Mouse (Mus musculus): ENCODE data around the gene Pgam1. TPM values are rescaled to one million over a fixed set of nuclear protein-coding genes. Genes with fewer than 3 reads are reported as not detected.
A peak's percentile ranks its signal among the peaks of the same experiment; 100 is the strongest.
"Not testable (repeated sequence)": the region's sequence is repeated elsewhere in the genome, so short reads cannot be mapped to it uniquely, and the experiment has no call there.

Pgam1 gene
- 787 and 805 TPM in 2 replicates for polyA plus RNA-seq (2014; fragmentation: Nextera tagmentation; extraction: Ambion mirVana)

- peak within 1 kb of the TSS; percentile 77 for H3K4me2 ChIP-seq (ENCODE audit: low read length)
- H3K9ac ChIP-seq (ENCODE audit: low read length): peak within 1 kb of the TSS; percentile 100
- no peaks in the 10 kb centered on the region for H3K27me3 ChIP-seq (ENCODE audit: control insufficient read depth, insufficient read depth, low read length)
- H3K9me3 ChIP-seq (ENCODE audit: control insufficient read depth, low read length): no peaks in the 10 kb centered on the region
- H3K4me3 ChIP-seq (ENCODE audit: control insufficient read depth in 1 of 2, insufficient read depth in 1 of 2, low read depth in 1 of 2, low read length in 2 of 2): peak within 1 kb of the TSS; percentile 98 to 99
- H3K4me1 ChIP-seq (ENCODE audit: control insufficient read depth in 2 of 2, insufficient read depth in 2 of 2, low read length in 2 of 2): peaks cover 11 to 25% of the 10 kb centered on the region in 2 experiments
- H3K27ac ChIP-seq (replicated peaks in 1 of 2; ENCODE audit: control insufficient read depth in 1 of 2, insufficient read depth in 1 of 2, low read depth in 2 of 2, low read length in 2 of 2): peak within 1 kb of the TSS; percentile 97 to 98
- ATAC-seq (ENCODE audit: insufficient number of reproducible peaks, insufficient read depth, low FRiP score, low read depth): peak; percentile 93
- whole genome bisulfite sequencing: 5% methylated on average over 54 of the region's 54 CpGs
- H3K36me3 ChIP-seq (ENCODE audit: control insufficient read depth, insufficient read depth, low read length): peaks cover 25% of the 10 kb centered on the region
These were observed at the start of gene Pgam1 for GRCm38 (mm10) chr19:41911178-41912073. Gene Pgam1 (plus strand): TSS chr19:41911923.

- H3K4me3 ChIP-seq (ENCODE audit: control insufficient read depth in 1 of 2, insufficient read depth in 1 of 2, low read depth in 1 of 2, low read length in 2 of 2): no peak overlapping the region
- no peak overlapping the region for H3K9ac ChIP-seq (ENCODE audit: low read length)
- H3K4me1 ChIP-seq (ENCODE audit: control insufficient read depth in 2 of 2, insufficient read depth in 2 of 2, low read length in 2 of 2): no peaks in the 10 kb centered on the region
- no peaks in the 10 kb centered on the region for H3K27me3 ChIP-seq (ENCODE audit: control insufficient read depth, insufficient read depth, low read length)
- 92% methylated on average over 8 of the region's 8 CpGs for WGBS
- H3K27ac ChIP-seq (replicated peaks in 1 of 2; ENCODE audit: control insufficient read depth in 1 of 2, insufficient read depth in 1 of 2, low read depth in 2 of 2, low read length in 2 of 2): no peak overlapping the region
- no peak for ATAC-seq (ENCODE audit: insufficient number of reproducible peaks, insufficient read depth, low FRiP score, low read depth)
- H3K36me3 ChIP-seq (ENCODE audit: control insufficient read depth, insufficient read depth, low read length): peaks cover 85% of the 10 kb centered on the region
- no peaks in the 10 kb centered on the region for H3K9me3 ChIP-seq (ENCODE audit: control insufficient read depth, low read length)
- H3K4me2 ChIP-seq (ENCODE audit: low read length): no peak overlapping the region
These were observed 45.0 kb upstream of the Pgam1 start for GRCm38 (mm10) chr19:41866707-41867106.

GRCm38 (mm10) chr19:41869296-41869695 is 42.4 kb upstream of the Pgam1 start:
- H3K4me1 ChIP-seq (ENCODE audit: control insufficient read depth in 2 of 2, insufficient read depth in 2 of 2, low read length in 2 of 2): no peaks in the 10 kb centered on the region
- H3K4me3 ChIP-seq (ENCODE audit: control insufficient read depth in 1 of 2, insufficient read depth in 1 of 2, low read depth in 1 of 2, low read length in 2 of 2): no peak overlapping the region
- WGBS: 89% methylated on average over 5 of the region's 5 CpGs
- no peak overlapping the region for H3K27ac ChIP-seq (replicated peaks in 1 of 2; ENCODE audit: control insufficient read depth in 1 of 2, insufficient read depth in 1 of 2, low read depth in 2 of 2, low read length in 2 of 2)
- H3K27me3 ChIP-seq (ENCODE audit: control insufficient read depth, insufficient read depth, low read length): no peaks in the 10 kb centered on the region
- peaks cover 89% of the 10 kb centered on the region for H3K36me3 ChIP-seq (ENCODE audit: control insufficient read depth, insufficient read depth, low read length)
- H3K4me2 ChIP-seq (ENCODE audit: low read length): no peak overlapping the region
- no peak overlapping the region for H3K9ac ChIP-seq (ENCODE audit: low read length)
- no peaks in the 10 kb centered on the region for H3K9me3 ChIP-seq (ENCODE audit: control insufficient read depth, low read length)
- ATAC-seq (ENCODE audit: insufficient number of reproducible peaks, insufficient read depth, low FRiP score, low read depth): no peak

GRCm38 (mm10) chr19:41869946-41870345 is 41.8 kb upstream of the Pgam1 start:
- not testable (repeated sequence) for ATAC-seq (ENCODE audit: insufficient number of reproducible peaks, insufficient read depth, low FRiP score, low read depth); H3K27me3 ChIP-seq (ENCODE audit: control insufficient read depth, insufficient read depth, low read length); H3K9ac ChIP-seq (ENCODE audit: low read length); H3K27ac ChIP-seq (replicated peaks in 1 of 2; ENCODE audit: control insufficient read depth in 1 of 2, insufficient read depth in 1 of 2, low read depth in 2 of 2, low read length in 2 of 2); H3K4me2 ChIP-seq (ENCODE audit: low read length); H3K4me3 ChIP-seq (ENCODE audit: control insufficient read depth in 1 of 2, insufficient read depth in 1 of 2, low read depth in 1 of 2, low read length in 2 of 2); H3K9me3 ChIP-seq (ENCODE audit: control insufficient read depth, low read length); H3K4me1 ChIP-seq (ENCODE audit: control insufficient read depth in 2 of 2, insufficient read depth in 2 of 2, low read length in 2 of 2)
- WGBS: 81% methylated on average over 5 of the region's 5 CpGs
- peaks cover 90% of the 10 kb centered on the region for H3K36me3 ChIP-seq (ENCODE audit: control insufficient read depth, insufficient read depth, low read length)

GRCm38 (mm10) chr19:41872285-41872684 is 39.4 kb upstream of the Pgam1 start:
- H3K27ac ChIP-seq (replicated peaks in 1 of 2; ENCODE audit: control insufficient read depth in 1 of 2, insufficient read depth in 1 of 2, low read depth in 2 of 2, low read length in 2 of 2): no peak overlapping the region
- no peaks in the 10 kb centered on the region for H3K27me3 ChIP-seq (ENCODE audit: control insufficient read depth, insufficient read depth, low read length)
- no peak overlapping the region for H3K4me3 ChIP-seq (ENCODE audit: control insufficient read depth in 1 of 2, insufficient read depth in 1 of 2, low read depth in 1 of 2, low read length in 2 of 2)
- no peak overlapping the region for H3K4me2 ChIP-seq (ENCODE audit: low read length)
- H3K36me3 ChIP-seq (ENCODE audit: control insufficient read depth, insufficient read depth, low read length): peaks cover 83% of the 10 kb centered on the region
- no peak overlapping the region for H3K9ac ChIP-seq (ENCODE audit: low read length)
- no peaks in the 10 kb centered on the region for H3K4me1 ChIP-seq (ENCODE audit: control insufficient read depth in 2 of 2, insufficient read depth in 2 of 2, low read length in 2 of 2)
- 79% methylated on average over 2 of the region's 2 CpGs for WGBS
- no peak for ATAC-seq (ENCODE audit: insufficient number of reproducible peaks, insufficient read depth, low FRiP score, low read depth)
- H3K9me3 ChIP-seq (ENCODE audit: control insufficient read depth, low read length): no peaks in the 10 kb centered on the region

- no peak overlapping the region for H3K27ac ChIP-seq (replicated peaks in 1 of 2; ENCODE audit: control insufficient read depth in 1 of 2, insufficient read depth in 1 of 2, low read depth in 2 of 2, low read length in 2 of 2)
- no peaks in the 10 kb centered on the region for H3K27me3 ChIP-seq (ENCODE audit: control insufficient read depth, insufficient read depth, low read length)
- no peaks in the 10 kb centered on the region for H3K9me3 ChIP-seq (ENCODE audit: control insufficient read depth, low read length)
- WGBS: 88% methylated on average over 14 of the region's 14 CpGs
- no peak overlapping the region for H3K9ac ChIP-seq (ENCODE audit: low read length)
- no peak overlapping the region for H3K4me2 ChIP-seq (ENCODE audit: low read length)
- H3K36me3 ChIP-seq (ENCODE audit: control insufficient read depth, insufficient read depth, low read length): peaks cover 71% of the 10 kb centered on the region
- ATAC-seq (ENCODE audit: insufficient number of reproducible peaks, insufficient read depth, low FRiP score, low read depth): no peak
- H3K4me1 ChIP-seq (ENCODE audit: control insufficient read depth in 2 of 2, insufficient read depth in 2 of 2, low read length in 2 of 2): no peaks in the 10 kb centered on the region
- H3K4me3 ChIP-seq (ENCODE audit: control insufficient read depth in 1 of 2, insufficient read depth in 1 of 2, low read depth in 1 of 2, low read length in 2 of 2): no peak overlapping the region
These were observed 37.4 kb upstream of the Pgam1 start for GRCm38 (mm10) chr19:41874356-41874755.

GRCm38 (mm10) chr19:41881842-41882241 is 29.9 kb upstream of the Pgam1 start:
- Histone ChIP-seq H3K27me3 (ENCODE audit: control insufficient read depth, insufficient read depth, low read length) (no peaks in the 10 kb centered on the region), H3K4me1 (ENCODE audit: control insufficient read depth in 2 of 2, insufficient read depth in 2 of 2, low read length in 2 of 2) (no peaks in the 10 kb centered on the region), H3K27ac (replicated peaks in 1 of 2; ENCODE audit: control insufficient read depth in 1 of 2, insufficient read depth in 1 of 2, low read depth in 2 of 2, low read length in 2 of 2) (no peak overlapping the region), H3K9me3 (ENCODE audit: control insufficient read depth, low read length) (no peaks in the 10 kb centered on the region), H3K36me3 (ENCODE audit: control insufficient read depth, insufficient read depth, low read length) (peaks cover 74% of the 10 kb centered on the region), H3K4me2 (ENCODE audit: low read length) (no peak overlapping the region), H3K9ac (ENCODE audit: low read length) (no peak overlapping the region), H3K4me3 (ENCODE audit: control insufficient read depth in 1 of 2, insufficient read depth in 1 of 2, low read depth in 1 of 2, low read length in 2 of 2) (no peak overlapping the region)
- WGBS: 97% methylated on average over 4 of the region's 4 CpGs
- ATAC-seq (ENCODE audit: insufficient number of reproducible peaks, insufficient read depth, low FRiP score, low read depth): no peak
